In genomic region chr8:71665331-71666130, GRCm38 (mm10) we compare ENCODE assay signal across 8 mouse cellular contexts. TPM values are rescaled to one million over a fixed set of nuclear protein-coding genes. Genes with fewer than 3 reads are reported as not detected.
DNase-seq lines count a peak whose midpoint lies in the region; ATAC-seq and TF ChIP-seq lines count a peak whose summit lies in the region.

No protein-coding gene starts in this region.

- TF ChIP-seq EP300 in liver, embryonic 14.5 days (IDR thresholded peaks at IDR 0.05; ENCODE audit: low read depth) = no peak

- DNase-seq in 3134 (ENCODE audit: extremely low read depth, insufficient read length, low spot score) = peak; percentile 92
- peak; percentile 78 for DNase-seq in embryo, embryonic 10 days (ENCODE audit: low spot score)
- peak; percentile 86 for DNase-seq in induced T-regulatory cell, adult 2 months (ENCODE audit: low read depth)
- peak; percentile 47 to 54 (median 51) for DNase-seq in liver, embryonic 14.5 days (ENCODE audit: low read depth in 3 of 3, low spot score in 3 of 3)
- peak; percentile 89 for DNase-seq in neural tube, embryonic 10.5 days (ENCODE audit: extremely low spot score, low spot score)
- DNase-seq in urinary bladder, postnatal 36 days (ENCODE audit: low spot score in 2 of 2) = peak; percentile 41 to 65
- DNase-seq in right cerebral cortex, postnatal 25 days = no peak

- WGBS in liver, embryonic 14.5 days (ENCODE audit: insufficient replicate concordance) = 2% methylated on average over 22 of the region's 22 CpGs

- ATAC-seq in liver, embryonic 14.5 days (ENCODE audit: insufficient read depth) = peak; percentile 71

- H3K9me3 ChIP-seq in liver, embryonic 14.5 days (ENCODE audit: control insufficient read depth, low read length) = no peaks in the 10 kb centered on the region

- H3K79me3 ChIP-seq in C2C12 (ENCODE audit: low read depth) = no peaks in the 10 kb centered on the region

- H3ac ChIP-seq in C2C12 (ENCODE audit: control insufficient read depth, insufficient read length, low read depth) = no peak overlapping the region

- H3K4me2 ChIP-seq in liver, embryonic 14.5 days (ENCODE audit: low read depth) = peak overlapping the region; percentile 47

- H3K4me1 ChIP-seq in liver, embryonic 14.5 days (replicated peaks; ENCODE audit: control insufficient read depth in 2 of 2, insufficient read depth in 2 of 2, low read length in 1 of 2) = peaks cover 0 to 5% of the 10 kb centered on the region in 2 experiments; a peak in 1 of 4 replicates

- no peak for TF ChIP-seq CTCF in C2C12 (IDR thresholded peaks at IDR 0.05; ENCODE audit: control insufficient read depth, insufficient read depth, insufficient read length)
- TF ChIP-seq CTCF in liver, embryonic 14.5 days (IDR thresholded peaks at IDR 0.05; ENCODE audit: low read depth) = no peak

- peak overlapping the region; percentile 6 for H3K4me3 ChIP-seq in C2C12 (ENCODE audit: insufficient read depth, poor library complexity, severe bottlenecking)
- peak overlapping the region in 1 of 2 experiments; percentile 20; a peak in 1 of 4 replicates for H3K4me3 ChIP-seq in liver, embryonic 14.5 days (ENCODE audit: insufficient read depth in 1 of 2, low read depth in 2 of 2, low read length in 2 of 2)

- no peak overlapping the region for H3K27ac ChIP-seq in liver, embryonic 14.5 days

- no peaks in the 10 kb centered on the region for H3K79me2 ChIP-seq in C2C12 (ENCODE audit: control insufficient read depth, insufficient read depth)

- H3K9ac ChIP-seq in liver, embryonic 14.5 days (replicated peaks) = no peak overlapping the region

- no peaks in the 10 kb centered on the region for H3K36me3 ChIP-seq in C2C12 (ENCODE audit: control insufficient read depth, insufficient read depth)
- H3K36me3 ChIP-seq in liver, embryonic 14.5 days (replicated peaks; ENCODE audit: control insufficient read depth, insufficient read depth, low read depth) = no peaks in the 10 kb centered on the region

- no peaks in the 10 kb centered on the region for H3K27me3 ChIP-seq in C2C12 (ENCODE audit: control insufficient read depth, insufficient read depth, insufficient read length)
- H3K27me3 ChIP-seq in liver, embryonic 14.5 days (ENCODE audit: control insufficient read depth, insufficient read depth, low read length) = peaks cover 23% of the 10 kb centered on the region

TF ChIP-seq in C2C12, 6 proteins besides CTCF, POLR2A, EP300 and RAD21:
- no peak for TF ChIP-seq CEBPB (IDR thresholded peaks at IDR 0.05; ENCODE audit: low read depth)
- TF ChIP-seq MYOG (IDR thresholded peaks at IDR 0.05; ENCODE audit: control insufficient read depth, extremely low read depth, insufficient read length) = no peak
- no peak for TF ChIP-seq FOSL1 (IDR thresholded peaks at IDR 0.05; ENCODE audit: insufficient read depth, low read length, poor library complexity, severe bottlenecking)
- TF ChIP-seq USF1 (IDR thresholded peaks at IDR 0.05; ENCODE audit: low read depth) = no peak
- TF ChIP-seq MAX (IDR thresholded peaks at IDR 0.05) = no peak
- no peak for TF ChIP-seq MYOD1 (IDR thresholded peaks at IDR 0.05; ENCODE audit: control insufficient read depth, insufficient read length, low read depth)

RNA-seq across cellular contexts. Expression of gene Unc13a, which starts 6.0 kb away (rescaled TPM):
- polyA plus RNA-seq in C2C12 (2012; fragmentation: generic; extraction: Trizol) = 1.5 TPM
- polyA plus RNA-seq in liver, embryonic 14.5 days (2012; rRNA removed) = 0.13 and 0.15 TPM in 2 replicates
- 0.18 and 0.34 TPM in 2 replicates for polyA plus RNA-seq in liver, embryonic 14.5 days (2014; fragmentation: Nextera tagmentation; extraction: Ambion mirVana)

RNA-seq across cellular contexts. Expression of gene Jak3, which starts 10.6 kb away (rescaled TPM):
- 1.2 TPM for polyA plus RNA-seq in C2C12 (2012; fragmentation: generic; extraction: Trizol)
- 3.8 and 4.0 TPM in 2 replicates for polyA plus RNA-seq in liver, embryonic 14.5 days (2012; rRNA removed)
- 3.0 and 3.1 TPM in 2 replicates for polyA plus RNA-seq in liver, embryonic 14.5 days (2014; fragmentation: Nextera tagmentation; extraction: Ambion mirVana)

RNA-seq across cellular contexts. Expression of gene Insl3, which starts 23.5 kb away (rescaled TPM):
- polyA plus RNA-seq in C2C12 (2012; fragmentation: generic; extraction: Trizol) = 0.14 TPM
- 0.48 and 0.73 TPM in 2 replicates for polyA plus RNA-seq in liver, embryonic 14.5 days (2012; rRNA removed)
- 1.2 and 1.5 TPM in 2 replicates for polyA plus RNA-seq in liver, embryonic 14.5 days (2014; fragmentation: Nextera tagmentation; extraction: Ambion mirVana)

RNA-seq across cellular contexts. Expression of gene B3gnt3, which starts 36.1 kb away (rescaled TPM):
- polyA plus RNA-seq in C2C12 (2012; fragmentation: generic; extraction: Trizol) = 0.02 TPM
- 2.2 and 2.5 TPM in 2 replicates for polyA plus RNA-seq in liver, embryonic 14.5 days (2012; rRNA removed)
- 1.8 and 2.0 TPM in 2 replicates for polyA plus RNA-seq in liver, embryonic 14.5 days (2014; fragmentation: Nextera tagmentation; extraction: Ambion mirVana)

RNA-seq across cellular contexts. Expression of gene Colgalt1, which starts 54.7 kb away (rescaled TPM):
- polyA plus RNA-seq in C2C12 (2012; fragmentation: generic; extraction: Trizol) = 72.3 TPM
- polyA plus RNA-seq in liver, embryonic 14.5 days (2012; rRNA removed) = 30.9 and 31.4 TPM in 2 replicates
- polyA plus RNA-seq in liver, embryonic 14.5 days (2014; fragmentation: Nextera tagmentation; extraction: Ambion mirVana) = 20.5 and 20.7 TPM in 2 replicates
